Mouse (Mus musculus) megakaryocyte, embryonic 14.5 days (primary cell): ENCODE results near the gene 1700129C05Rik. TPM values are rescaled to one million over a fixed set of nuclear protein-coding genes. Genes with fewer than 3 reads are reported as not detected.
A peak's percentile ranks its signal among the peaks of the same experiment; 100 is the strongest.

Experiments used
- H3K27me3 ChIP-seq: replicated peaks from 2 replicates; pipeline ENCODE3; 2012; ENCODE audit warnings: inconsistent platforms
- H3K36me3 ChIP-seq: replicated peaks from 2 replicates; pipeline ENCODE3; 2012; ENCODE audit warnings: low read length, inconsistent platforms, mixed read lengths
- H3K4me1 ChIP-seq: 2 replicates; pipeline ENCODE4 v1.6.1; 2012; ENCODE audit warnings: inconsistent platforms
- H3K4me3 ChIP-seq: replicated peaks from 2 replicates; pipeline ENCODE3; 2012; ENCODE audit warnings: moderate library complexity, mild to moderate bottlenecking, inconsistent platforms
- H3K9me3 ChIP-seq: 2 replicates; pipeline ENCODE4 v1.6.1; 2012; ENCODE audit warnings: inconsistent platforms
- FLI1 ChIP-seq: IDR thresholded peaks from 2 replicates; pipeline ENCODE4 v1.6.1; 2012; ENCODE audit warnings: low read length, inconsistent platforms, mixed read lengths
- GATA1 ChIP-seq: IDR thresholded peaks from 3 replicates; pipeline ENCODE4 v1.6.1; 2012; ENCODE audit warnings: mixed read lengths, low read length, inconsistent platforms, borderline replicate concordance
- polyA plus RNA-seq: library from polyadenylated mRNA; stranded (reverse); fragments of >175 nt; gene quantifications from 2 replicates; pipeline ENCODE4 v1.2.3, GENCODE M21; 2012; ENCODE audit warnings: low replicate concordance; ENCODE audit not compliant: insufficient read depth

The 1700129C05Rik gene
- polyA plus RNA-seq: not detected in 2 replicates

DNA sequence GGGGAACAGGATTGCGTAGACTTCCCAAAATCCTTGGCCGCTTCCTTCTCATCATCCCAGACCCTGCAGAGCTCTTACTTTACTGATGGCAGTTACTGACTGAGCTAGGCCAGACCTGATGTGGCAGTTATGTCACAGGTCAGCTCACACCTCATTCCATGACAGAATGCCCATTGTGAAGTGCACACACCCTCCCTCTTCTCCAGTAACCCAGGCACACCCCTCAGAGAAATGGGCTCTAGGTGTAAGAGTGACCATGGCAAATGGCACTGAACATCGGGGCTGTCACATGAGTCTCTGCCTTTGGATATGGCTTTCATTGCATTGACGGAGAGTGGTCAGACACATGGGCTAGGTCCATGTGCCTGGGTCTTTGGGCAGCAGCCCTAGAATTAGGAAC, at the start of gene 1700129C05Rik:
TSS of gene 1700129C05Rik (minus strand) at position 101 of the 400 bp plus-strand sequence.
- Histone ChIP-seq H3K4me1 (no peaks in the 10 kb centered on the region), H3K4me3 (no peak within 1 kb of the TSS), H3K27me3 (no peaks in the 10 kb centered on the region), H3K36me3 (no peaks in the 10 kb centered on the region), H3K9me3 (0 out of 2 replicates have a peak, but pooled peaks cover 3% of the 10 kb centered on the region)
- TF ChIP-seq GATA1: no peak
- TF ChIP-seq FLI1: no peak

DNA sequence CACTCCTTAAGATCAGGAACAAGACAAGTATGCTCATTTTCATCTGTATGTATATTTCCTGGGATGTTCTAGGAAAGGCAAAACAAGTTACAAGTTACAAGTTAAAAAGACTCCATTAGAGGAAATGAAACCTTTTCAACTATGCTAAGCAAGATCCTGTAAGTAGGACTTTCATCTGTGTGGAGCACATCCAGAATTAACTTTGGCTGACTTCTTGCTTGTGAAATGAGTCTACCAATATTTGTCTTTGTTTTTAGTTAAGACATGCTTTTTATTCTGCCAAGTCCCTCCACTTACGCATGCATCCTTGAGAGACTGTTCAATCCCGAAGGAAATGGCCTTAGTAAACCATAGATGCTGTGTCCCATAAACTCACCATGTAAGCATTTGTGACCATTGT, 43.4 kb upstream of the 1700129C05Rik start:
- H3K27me3 ChIP-seq: no peaks in the 10 kb centered on the region
- H3K4me3 ChIP-seq: no peak overlapping the region
- no peaks in the 10 kb centered on the region for H3K36me3 ChIP-seq
- H3K9me3 ChIP-seq: no peaks in the 10 kb centered on the region
- TF ChIP-seq FLI1 (no peak), GATA1 (no peak)
- peaks cover 4% of the 10 kb centered on the region for H3K4me1 ChIP-seq

DNA sequence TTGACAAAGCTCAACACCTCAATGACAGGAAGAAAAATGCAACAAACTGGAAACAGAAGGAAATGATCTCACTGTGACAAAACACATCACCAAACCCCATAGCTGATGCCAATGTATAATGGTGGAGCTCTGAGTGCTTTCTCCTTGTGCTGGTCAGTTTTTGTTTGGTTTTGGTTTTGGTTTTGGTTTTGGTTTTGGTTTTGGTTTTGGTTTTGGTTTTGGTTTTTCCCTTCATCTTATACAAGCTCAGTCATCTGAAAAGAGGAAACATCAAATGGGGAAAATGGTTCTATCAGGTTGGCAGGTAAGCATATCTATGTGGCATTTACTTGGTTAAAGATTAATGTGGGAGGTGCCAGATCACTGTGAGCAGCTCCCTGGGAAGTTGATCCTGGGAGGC, 42.8 kb upstream of the 1700129C05Rik start:
- Histone ChIP-seq H3K27me3 (no peaks in the 10 kb centered on the region), H3K4me3 (peak overlapping the region; percentile 53), H3K4me1 (peaks cover 4% of the 10 kb centered on the region), H3K36me3 (no peaks in the 10 kb centered on the region), H3K9me3 (no peaks in the 10 kb centered on the region)
- TF ChIP-seq GATA1 (no peak), FLI1 (no peak)

DNA sequence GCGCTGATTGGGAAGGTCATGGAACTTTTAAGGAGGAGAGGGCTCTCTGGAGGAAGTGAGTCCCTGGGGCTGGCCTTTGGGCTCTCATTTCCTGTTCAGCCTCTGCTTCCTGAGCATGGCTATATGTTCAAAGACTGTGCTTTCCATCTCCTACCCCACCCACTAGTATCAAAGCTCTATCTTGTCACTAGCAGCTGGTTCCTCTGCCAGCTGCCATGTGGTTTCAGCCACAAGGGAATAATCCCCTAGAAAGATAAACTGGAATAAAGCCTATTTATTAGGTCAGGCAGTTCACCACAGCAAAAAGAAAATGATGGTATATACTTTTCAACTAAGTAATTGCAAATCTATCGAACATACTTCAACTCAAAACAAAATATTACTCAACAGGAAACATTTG, 40.0 kb upstream of the 1700129C05Rik start:
- H3K36me3 ChIP-seq: no peaks in the 10 kb centered on the region
- no peak overlapping the region for H3K4me3 ChIP-seq
- no peaks in the 10 kb centered on the region for H3K27me3 ChIP-seq
- no peak for TF ChIP-seq FLI1
- TF ChIP-seq GATA1: no peak
- H3K4me1 ChIP-seq: peaks cover 4% of the 10 kb centered on the region
- peaks cover 9% of the 10 kb centered on the region; the same call in 1 of the 2 replicates for H3K9me3 ChIP-seq

DNA sequence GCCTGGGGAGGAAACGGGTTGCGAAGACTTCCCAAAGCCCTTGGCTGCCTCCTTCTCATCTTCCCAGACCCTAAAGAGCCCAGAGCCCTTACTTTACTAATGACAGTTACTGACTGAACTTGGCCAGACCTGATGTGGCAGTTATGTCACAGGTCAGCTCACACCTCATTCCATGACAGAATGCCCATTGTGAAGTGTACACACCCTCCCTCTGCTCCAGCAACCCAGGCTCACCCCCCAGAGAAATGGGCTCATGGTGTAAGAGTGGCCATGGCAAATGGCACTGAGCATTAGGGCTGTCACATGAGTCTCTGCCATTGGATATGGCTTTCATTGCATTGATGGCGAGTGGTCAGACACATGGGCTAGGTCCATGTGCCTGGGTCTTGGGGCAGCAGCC, 36.0 kb upstream of the 1700129C05Rik start, which contains the start of gene Gm5142:
TSS of gene Gm5142 (minus strand) at position 101 of the 400 bp plus-strand sequence.
- Histone ChIP-seq H3K36me3 (no peaks in the 10 kb centered on the region), H3K4me1 (peaks cover 4% of the 10 kb centered on the region), H3K9me3 (peaks cover 9% of the 10 kb centered on the region; the same call in 1 of the 2 replicates), H3K27me3 (no peaks in the 10 kb centered on the region), H3K4me3 (no peak within 1 kb of the TSS)
- TF ChIP-seq FLI1 (no peak), GATA1 (no peak)

DNA sequence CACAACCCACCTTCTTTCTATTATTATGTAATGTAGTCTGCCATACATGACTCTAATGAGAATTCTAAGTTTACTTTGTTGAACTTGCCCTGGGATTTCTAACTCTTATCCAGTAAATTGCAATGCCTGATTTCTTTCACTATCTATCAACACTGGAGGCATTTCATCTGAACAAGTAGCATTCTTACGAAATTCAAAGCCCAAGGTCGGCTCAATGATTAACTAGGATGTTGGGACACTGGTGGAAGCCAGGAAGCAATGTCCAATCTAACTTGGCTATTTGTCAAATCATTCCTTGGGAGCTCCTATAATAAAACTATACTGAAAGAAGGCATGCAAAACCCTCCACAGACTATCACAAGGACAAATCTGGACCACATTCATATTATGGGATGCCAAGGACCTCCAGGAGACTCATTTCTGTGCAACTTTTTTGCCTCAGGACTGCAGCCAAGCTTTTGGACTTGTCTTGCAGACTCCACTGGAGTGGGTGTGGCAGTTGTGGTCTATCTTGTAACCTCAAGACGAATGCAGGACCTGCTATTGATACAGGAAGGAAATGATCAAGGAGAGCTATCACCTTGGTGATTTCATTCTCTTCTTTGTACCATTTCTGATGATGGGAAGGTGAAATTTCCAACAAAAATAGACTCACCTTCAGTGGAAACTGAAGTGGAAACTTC, 14.5 kb upstream of the 1700129C05Rik start:
- no peak for TF ChIP-seq FLI1
- TF ChIP-seq GATA1: no peak
- H3K9me3 ChIP-seq: no peaks in the 10 kb centered on the region
- H3K4me3 ChIP-seq: no peak overlapping the region
- H3K36me3 ChIP-seq: no peaks in the 10 kb centered on the region
- H3K4me1 ChIP-seq: no peaks in the 10 kb centered on the region
- H3K27me3 ChIP-seq: no peaks in the 10 kb centered on the region

DNA sequence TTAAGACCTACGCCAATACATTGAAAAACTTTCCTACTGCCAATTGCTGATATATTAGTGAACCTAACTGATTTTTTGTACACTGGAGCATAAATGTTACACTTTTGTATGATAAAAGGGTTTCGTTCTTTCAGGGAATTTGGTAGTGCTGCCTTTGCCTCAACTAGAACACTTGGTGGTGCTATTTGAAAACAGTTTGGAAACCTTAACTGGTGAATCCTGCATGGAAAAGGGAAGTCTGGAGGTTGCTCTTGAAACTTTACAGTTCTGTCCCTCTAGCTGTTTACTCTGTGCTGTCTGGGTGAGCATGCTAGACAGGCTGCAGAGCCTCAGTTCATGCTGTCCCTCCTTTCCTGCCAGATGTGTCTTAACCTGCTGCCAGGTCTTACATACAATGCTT, 12.9 kb upstream of the 1700129C05Rik start:
- Histone ChIP-seq H3K36me3 (no peaks in the 10 kb centered on the region), H3K27me3 (no peaks in the 10 kb centered on the region), H3K4me1 (no peaks in the 10 kb centered on the region), H3K4me3 (no peak overlapping the region), H3K9me3 (no peaks in the 10 kb centered on the region)
- TF ChIP-seq GATA1: no peak
- no peak for TF ChIP-seq FLI1

DNA sequence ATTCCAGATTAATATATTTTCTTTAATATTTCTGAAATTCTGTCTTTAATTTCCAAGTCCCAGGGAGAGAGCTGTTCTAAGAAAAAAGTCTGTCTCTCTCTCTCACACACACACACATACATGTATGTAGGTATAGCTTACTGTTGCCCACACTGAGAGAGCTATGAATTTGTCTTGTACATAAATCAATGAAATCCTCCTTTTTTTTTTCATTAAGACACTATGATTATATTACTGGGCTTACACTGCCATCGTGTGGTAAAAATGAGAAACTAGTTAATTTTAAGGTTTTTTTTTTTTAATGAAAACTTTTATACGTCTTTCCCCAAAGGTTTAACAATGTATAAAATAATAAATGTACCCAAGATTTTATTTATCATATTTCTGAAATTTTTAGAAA, 28.4 kb downstream of the 1700129C05Rik start:
- Histone ChIP-seq H3K27me3 (peaks cover 2% of the 10 kb centered on the region), H3K36me3 (no peaks in the 10 kb centered on the region), H3K4me3 (no peak overlapping the region), H3K9me3 (no peaks in the 10 kb centered on the region), H3K4me1 (no peaks in the 10 kb centered on the region)
- TF ChIP-seq GATA1 (no peak), FLI1 (no peak)

DNA sequence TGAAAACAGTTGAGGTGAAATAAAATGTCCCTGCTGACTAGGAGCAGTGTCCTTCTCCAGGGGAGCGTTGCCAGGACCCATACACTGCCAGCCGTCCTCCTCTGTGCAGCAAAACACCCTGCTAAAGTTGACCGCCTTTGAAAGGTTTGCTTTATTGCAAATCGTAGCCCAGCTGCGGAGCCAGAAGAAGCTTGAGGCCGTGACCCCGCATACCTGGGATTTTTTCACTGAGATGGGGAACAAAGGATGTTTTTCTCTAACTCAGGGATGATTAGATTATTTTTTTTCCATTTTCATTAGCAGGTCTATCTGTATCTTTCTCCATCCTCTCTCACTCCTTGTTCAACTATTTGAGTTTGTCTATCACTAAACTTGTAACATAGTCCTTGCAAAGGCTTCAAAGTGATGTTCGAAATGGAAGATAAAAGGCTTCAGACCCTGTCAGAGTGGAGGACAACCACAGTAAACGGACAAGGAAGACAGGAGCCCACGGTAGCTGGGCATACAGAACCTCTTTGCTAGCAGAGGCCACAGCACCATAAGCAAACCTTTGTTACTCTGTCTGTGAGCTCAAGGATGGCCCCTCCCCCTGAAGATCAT, 38.6 kb downstream of the 1700129C05Rik start:
- Histone ChIP-seq H3K36me3 (no peaks in the 10 kb centered on the region), H3K9me3 (peaks cover 8% of the 10 kb centered on the region; the same call in 1 of the 2 replicates), H3K4me1 (no peaks in the 10 kb centered on the region), H3K27me3 (no peaks in the 10 kb centered on the region), H3K4me3 (no peak overlapping the region)
- no peak for TF ChIP-seq GATA1
- TF ChIP-seq FLI1: no peak

DNA sequence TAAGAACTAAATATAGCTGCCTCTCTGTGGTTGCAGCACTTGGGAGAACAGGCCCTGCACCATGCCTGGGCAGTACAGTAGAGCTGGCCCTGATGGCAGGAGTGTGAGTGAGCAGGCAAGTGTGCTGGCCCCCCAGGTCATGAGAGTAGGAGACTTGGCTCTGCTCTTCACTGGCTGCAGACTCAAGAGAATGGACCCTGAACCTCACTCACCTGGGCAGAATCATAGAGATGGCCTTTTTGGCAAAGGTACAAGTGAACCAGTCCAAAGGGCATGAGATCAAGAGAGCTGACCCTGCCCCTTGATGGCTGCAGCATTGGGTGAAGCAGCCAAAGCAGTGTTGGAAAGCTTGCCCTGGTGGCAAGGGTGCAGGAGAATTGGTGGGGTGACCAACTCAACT, 49.1 kb downstream of the 1700129C05Rik start:
- Histone ChIP-seq H3K36me3 (no peaks in the 10 kb centered on the region), H3K4me3 (no peak overlapping the region), H3K4me1 (no peaks in the 10 kb centered on the region), H3K9me3 (no peaks in the 10 kb centered on the region), H3K27me3 (no peaks in the 10 kb centered on the region)
- TF ChIP-seq FLI1 (no peak), GATA1 (no peak)
